Mouse (Mus musculus): Measurements from ENCODE around the gene Lrp1. TPM values are rescaled to one million over a fixed set of nuclear protein-coding genes. Genes with fewer than 3 reads are reported as not detected.
A peak's percentile ranks its signal among the peaks of the same experiment; 100 is the strongest.

The Lrp1 gene
- polyA plus RNA-seq, 1 experiment: 387 TPM

GRCm38 (mm10) chr10:127654970-127655579 is 34.1 kb upstream of the Lrp1 start:
- Histone ChIP-seq H3K27ac (ENCODE audit: insufficient read depth, low read length) (no peak overlapping the region), H3K4me3 (ENCODE audit: insufficient read depth, low read length) (no peak overlapping the region), H3K4me1 (ENCODE audit: control insufficient read depth, insufficient read depth, low read length) (no peaks in the 10 kb centered on the region)
- TF ChIP-seq POLR2A (IDR thresholded peaks at IDR 0.05; ENCODE audit: low read depth, low read length) (no peak), CTCF (IDR thresholded peaks at IDR 0.05; ENCODE audit: borderline replicate concordance, insufficient read depth, low read length) (no peak)

GRCm38 (mm10) chr10:127652906-127653638 is 32.1 kb upstream of the Lrp1 start:
- H3K27ac ChIP-seq (ENCODE audit: insufficient read depth, low read length): no peak overlapping the region
- no peaks in the 10 kb centered on the region for H3K4me1 ChIP-seq (ENCODE audit: control insufficient read depth, insufficient read depth, low read length)
- no peak overlapping the region for H3K4me3 ChIP-seq (ENCODE audit: insufficient read depth, low read length)
- TF ChIP-seq CTCF (IDR thresholded peaks at IDR 0.05; ENCODE audit: borderline replicate concordance, insufficient read depth, low read length): no peak

- H3K27ac ChIP-seq (ENCODE audit: insufficient read depth, low read length): no peak overlapping the region
- TF ChIP-seq CTCF (IDR thresholded peaks at IDR 0.05; ENCODE audit: borderline replicate concordance, insufficient read depth, low read length) (no peak), POLR2A (IDR thresholded peaks at IDR 0.05; ENCODE audit: low read depth, low read length) (no peak)
- H3K4me3 ChIP-seq (ENCODE audit: insufficient read depth, low read length): no peak overlapping the region
- peaks cover 6% of the 10 kb centered on the region for H3K4me1 ChIP-seq (ENCODE audit: control insufficient read depth, insufficient read depth, low read length)
These were observed 24.8 kb upstream of the Lrp1 start for GRCm38 (mm10) chr10:127645791-127646190.

- H3K27ac ChIP-seq (ENCODE audit: insufficient read depth, low read length): peak overlapping the region; percentile 98
- TF ChIP-seq CTCF (IDR thresholded peaks at IDR 0.05; ENCODE audit: borderline replicate concordance, insufficient read depth, low read length): no peak
- peak; percentile 66; the same call in 1 of the 2 replicates for TF ChIP-seq POLR2A (IDR thresholded peaks at IDR 0.05; ENCODE audit: low read depth, low read length)
These were observed 22.7 kb upstream of the Lrp1 start for GRCm38 (mm10) chr10:127643553-127644238.

GRCm38 (mm10) chr10:127642772-127643552 is 22.0 kb upstream of the Lrp1 start, which contains the start of gene Stat6:
Gene Stat6, plus strand, starts transcription at chr10:127642986.
- Histone ChIP-seq H3K27ac (ENCODE audit: insufficient read depth, low read length) (peak within 1 kb of the TSS; percentile 98), H3K4me3 (ENCODE audit: insufficient read depth, low read length) (peak within 1 kb of the TSS; percentile 55), H3K4me1 (ENCODE audit: control insufficient read depth, insufficient read depth, low read length) (peaks cover 6% of the 10 kb centered on the region)
- TF ChIP-seq POLR2A (IDR thresholded peaks at IDR 0.05; ENCODE audit: low read depth, low read length) (peak; percentile 82), CTCF (IDR thresholded peaks at IDR 0.05; ENCODE audit: borderline replicate concordance, insufficient read depth, low read length) (no peak)

More at GRCm38 (mm10) chr10:127643553-127644238, 22.7 kb upstream of the Lrp1 start:
- Histone ChIP-seq H3K4me3 (ENCODE audit: insufficient read depth, low read length) (peak overlapping the region; percentile 55), H3K4me1 (ENCODE audit: control insufficient read depth, insufficient read depth, low read length) (peaks cover 6% of the 10 kb centered on the region)

GRCm38 (mm10) chr10:127641861-127642771 is 21.2 kb upstream of the Lrp1 start:
- peaks cover 6% of the 10 kb centered on the region for H3K4me1 ChIP-seq (ENCODE audit: control insufficient read depth, insufficient read depth, low read length)
- peak overlapping the region; percentile 55 for H3K4me3 ChIP-seq (ENCODE audit: insufficient read depth, low read length)
- TF ChIP-seq CTCF (IDR thresholded peaks at IDR 0.05; ENCODE audit: borderline replicate concordance, insufficient read depth, low read length) (peak; percentile 82), POLR2A (IDR thresholded peaks at IDR 0.05; ENCODE audit: low read depth, low read length) (peak; percentile 34; the same call in 1 of the 2 replicates)
- H3K27ac ChIP-seq (ENCODE audit: insufficient read depth, low read length): peak overlapping the region; percentile 98

- Histone ChIP-seq H3K4me1 (ENCODE audit: control insufficient read depth, insufficient read depth, low read length) (peaks cover 6% of the 10 kb centered on the region), H3K4me3 (ENCODE audit: insufficient read depth, low read length) (no peak overlapping the region), H3K27ac (ENCODE audit: insufficient read depth, low read length) (no peak overlapping the region)
- TF ChIP-seq POLR2A (IDR thresholded peaks at IDR 0.05; ENCODE audit: low read depth, low read length) (no peak), CTCF (IDR thresholded peaks at IDR 0.05; ENCODE audit: borderline replicate concordance, insufficient read depth, low read length) (no peak)
These were observed 19.5 kb upstream of the Lrp1 start for GRCm38 (mm10) chr10:127640421-127640820.

- no peak overlapping the region for H3K4me3 ChIP-seq (ENCODE audit: insufficient read depth, low read length)
- peaks cover 6% of the 10 kb centered on the region; the same call in 1 of the 2 replicates for H3K4me1 ChIP-seq (ENCODE audit: control insufficient read depth, insufficient read depth, low read length)
- TF ChIP-seq CTCF (IDR thresholded peaks at IDR 0.05; ENCODE audit: borderline replicate concordance, insufficient read depth, low read length): no peak
- TF ChIP-seq POLR2A (IDR thresholded peaks at IDR 0.05; ENCODE audit: low read depth, low read length): no peak
- no peak overlapping the region for H3K27ac ChIP-seq (ENCODE audit: insufficient read depth, low read length)
These were observed 11.8 kb upstream of the Lrp1 start for GRCm38 (mm10) chr10:127632668-127633271.

Data from embryonic fibroblast, embryonic 13.5 days (primary cell).